Mouse (Mus musculus) kidney, postnatal 4 days (tissue): ENCODE measurements at regions not wholly inside any gene's neighbourhood (a gene's known extent, or its start where the extent isn't known, plus 50 kb on each side); places are given as distances from the start of the nearest gene placed in this dataset.

ENCODE experiments used
- DNase-seq, 2 experiments: peaks; one replicate each; pipeline ENCODE4 v3.0.0; 2021; ENCODE audit warnings: mixed read lengths in 2 of 2

DNA sequence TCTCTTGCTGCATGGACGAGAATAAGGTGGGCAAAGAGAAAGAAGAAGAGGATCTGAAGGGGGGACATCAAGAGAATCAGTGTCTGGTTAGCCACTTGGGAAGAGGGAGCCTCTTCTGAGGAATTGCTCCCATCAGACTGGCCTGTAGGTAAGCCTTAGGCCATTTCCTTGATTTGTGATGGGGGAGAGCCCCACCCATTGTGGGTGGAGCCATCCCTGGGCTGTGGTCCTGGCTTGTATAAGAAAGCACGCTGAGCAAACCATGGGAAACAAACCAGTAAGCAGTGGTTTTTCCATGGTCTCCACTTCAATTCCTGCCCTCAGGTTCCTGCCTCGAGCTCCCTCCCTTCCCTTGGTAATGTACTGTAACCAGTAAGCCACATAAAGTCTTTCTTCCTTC lies 57.7 kb upstream of the Sez6l start:
- no peak for DNase-seq

DNA sequence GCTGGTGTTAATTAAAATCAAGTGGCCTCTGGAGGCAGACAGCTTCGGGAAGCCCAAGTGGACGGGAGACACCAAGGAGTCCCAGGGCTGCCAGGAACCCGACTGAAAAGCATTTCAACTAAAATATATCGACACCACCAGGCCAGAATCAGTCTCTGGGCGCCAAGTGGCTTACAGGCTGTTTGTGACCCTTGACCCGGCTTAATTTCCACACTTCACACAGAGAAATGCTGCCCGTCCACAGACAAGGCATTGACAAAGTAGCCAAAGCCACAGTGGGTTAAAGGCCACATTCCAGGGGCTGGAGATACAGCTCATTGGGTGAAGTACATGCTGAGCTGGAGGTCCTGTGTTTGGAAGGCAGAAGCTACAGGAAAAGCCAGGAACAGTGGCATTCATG lies 54.8 kb upstream of the Sez6l start:
- peak; percentile 45 to 66 for DNase-seq

DNA sequence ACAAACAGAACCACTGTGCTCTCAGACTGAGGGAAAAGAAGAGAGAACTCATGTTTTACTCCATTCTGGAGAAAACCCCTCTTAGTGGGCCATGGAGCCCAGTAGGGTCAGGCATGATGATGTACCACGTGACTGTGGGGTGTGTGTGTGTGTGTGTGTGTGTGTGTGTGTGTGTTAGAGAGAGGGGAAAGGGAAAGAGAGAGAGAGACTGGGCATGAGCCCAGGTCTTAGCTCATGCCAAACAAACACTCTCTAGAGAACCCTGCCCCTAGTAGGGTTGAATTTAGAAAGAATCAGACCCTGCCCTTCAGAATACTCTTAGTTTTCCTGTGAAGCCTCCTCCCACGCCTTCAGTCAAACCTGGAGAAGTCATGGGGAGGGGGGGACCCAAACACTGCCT lies 52.7 kb upstream of the Sez6l start:
- DNase-seq: no peak

DNA sequence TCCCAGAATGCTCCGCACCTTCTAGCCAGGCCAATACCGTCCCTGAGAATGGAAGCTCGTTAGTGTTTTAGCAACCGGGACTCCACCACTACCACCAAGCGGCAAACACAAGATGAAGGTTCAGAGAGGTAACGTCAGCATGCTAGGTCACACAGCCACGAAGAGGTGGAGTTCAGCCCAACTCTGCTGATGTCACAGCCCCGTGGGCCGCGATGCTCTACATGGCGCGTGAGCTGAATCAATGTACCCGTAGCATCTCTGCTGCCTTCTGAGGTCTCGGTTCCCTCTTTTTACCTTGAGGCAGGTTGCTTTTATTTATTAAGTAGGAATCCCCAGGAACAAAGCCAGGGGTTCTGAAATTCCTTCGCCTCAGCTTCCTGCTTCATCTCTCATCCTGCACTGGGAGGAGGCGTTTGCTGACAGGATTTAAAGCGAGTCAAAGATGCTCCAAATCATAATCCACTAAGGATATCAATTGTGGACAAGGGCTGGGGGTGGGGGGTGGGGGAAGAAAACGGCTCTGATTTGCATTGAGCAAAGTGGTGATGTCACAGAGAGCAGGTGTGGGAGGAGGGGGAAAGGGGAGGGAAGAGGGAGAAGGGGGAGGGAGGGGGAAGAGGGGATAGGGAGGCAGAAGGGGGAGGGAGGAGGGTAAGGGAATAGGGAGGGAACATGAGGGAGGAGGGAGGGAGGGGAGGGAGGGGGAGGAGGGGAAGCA lies 51.2 kb upstream of the Sez6l start:
- no peak for DNase-seq

DNA sequence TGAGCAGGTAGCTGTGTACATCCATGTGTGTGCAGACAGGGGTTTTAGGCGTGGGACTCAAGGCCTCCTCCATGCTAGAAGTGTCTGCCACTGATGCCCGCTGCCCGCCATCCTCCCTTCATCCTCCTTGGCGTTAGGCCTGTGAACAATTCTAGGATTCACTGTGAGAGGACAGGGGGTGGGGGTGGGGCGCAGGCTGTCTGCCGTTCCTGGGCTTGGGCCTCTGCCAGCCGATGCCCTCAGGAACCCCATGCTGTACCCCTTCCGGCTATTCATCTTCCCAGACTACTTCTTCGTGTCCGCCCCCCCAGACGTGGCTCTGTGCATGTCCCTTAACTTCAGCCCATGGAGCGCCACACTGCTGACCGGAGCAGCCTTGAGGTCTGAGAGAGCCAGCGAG lies 50.3 kb upstream of the Sez6l start:
- DNase-seq: no peak
